Mouse (Mus musculus): ENCODE measurements around the gene Rbmxl1.

DNA sequence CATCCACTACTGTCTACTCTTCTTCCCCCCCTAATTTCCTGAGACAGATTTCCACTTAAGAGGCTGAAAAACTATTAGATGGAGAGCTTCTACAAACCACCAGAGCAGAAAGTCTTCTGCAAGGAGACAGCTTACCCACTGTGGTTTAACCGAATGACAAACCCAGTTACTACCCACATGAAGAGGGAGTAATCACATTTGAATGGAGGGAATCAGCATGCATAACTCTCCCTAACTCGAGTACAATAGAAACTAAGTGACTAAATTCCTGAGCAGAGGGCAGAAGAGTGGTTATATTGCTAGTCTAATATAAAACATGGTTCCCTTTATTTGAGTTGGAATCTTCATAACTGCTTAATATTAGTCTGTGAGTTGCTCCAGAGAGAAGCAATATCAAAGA is 15.7 kb downstream of the Rbmxl1 start:
- TF ChIP-seq POLR2A (IDR thresholded peaks at IDR 0.05; ENCODE audit: insufficient read depth, low read depth, low read length) (no peak), CTCF (IDR thresholded peaks at IDR 0.05; ENCODE audit: insufficient read depth, low read depth, low read length) (no peak)
